Mouse (Mus musculus): ENCODE results near the gene Plxna4. TPM values are rescaled to one million over a fixed set of nuclear protein-coding genes. Genes with fewer than 3 reads are reported as not detected.

Gene Plxna4
- total and polyA plus RNA-seq, 3 experiments: not detected

DNA sequence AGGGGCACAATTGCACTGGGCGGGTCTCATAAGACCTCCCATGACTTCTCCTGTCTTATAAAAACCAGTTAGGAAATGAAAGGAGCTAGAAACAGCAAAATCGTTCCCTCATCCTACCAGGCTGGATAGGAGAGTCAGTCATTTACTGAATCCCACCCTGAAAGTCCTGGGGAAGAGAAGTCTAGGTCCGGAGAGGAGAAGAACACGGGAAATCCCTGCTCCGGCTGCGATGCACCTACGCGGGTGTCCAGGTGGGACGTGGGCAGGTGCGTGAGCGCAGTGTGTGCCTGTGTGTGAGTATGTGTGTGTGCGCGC is 1.2 kb downstream of the Plxna4 start:
- H3K4me2 ChIP-seq (ENCODE audit: insufficient read depth, low read depth, poor library complexity, severe bottlenecking): no peak overlapping the region
- H3K9me3 ChIP-seq (replicated peaks; ENCODE audit: low read length): peaks cover 6% of the 10 kb centered on the region
- DNase-seq (ENCODE audit: extremely low read depth): no peak
- no peaks in the 10 kb centered on the region for H3K79me2 ChIP-seq (replicated peaks; ENCODE audit: control insufficient read depth, extremely low read depth, insufficient read depth, poor library complexity, severe bottlenecking)
- H3K4me1 ChIP-seq (ENCODE audit: control insufficient read depth in 1 of 2, insufficient read depth in 2 of 2): no peaks in the 10 kb centered on the region
- H3K4me3 ChIP-seq (replicated peaks in 1 of 3; ENCODE audit: low read depth in 2 of 3, low read length in 2 of 3, poor library complexity in 1 of 3): no peak overlapping the region
- in situ Hi-C loops (cut with MboI; ENCODE audit: low pct_ligation_motif_present, low pct_unique_long_range_greater_than_20kb, low sequenced_read_pairs): loop anchor here (10.0 kb wide), 1 partner anchor 272 kb away; no protein-coding TSS in a partner anchor
- dilution Hi-C loops (cut with MboI; ENCODE audit: extremely low pct_ligation_motif_present, extremely low pct_unique_long_range_greater_than_20kb, low sequenced_read_pairs): no loop called here
- peaks cover 66% of the 10 kb centered on the region for H3K27me3 ChIP-seq (replicated peaks)
- no peak overlapping the region for H3K27ac ChIP-seq (ENCODE audit: insufficient read depth, low read depth)
- no peak overlapping the region for H3K9ac ChIP-seq (ENCODE audit: insufficient read depth, low read depth)
- no peaks in the 10 kb centered on the region for H3K36me3 ChIP-seq (replicated peaks in 1 of 2; ENCODE audit: control insufficient read depth in 1 of 2, insufficient read depth in 1 of 2, low read length in 1 of 2)
- no peak for TF ChIP-seq RAD21 (IDR thresholded peaks at IDR 0.05; ENCODE audit: low read depth, low read length)
- no peak for TF ChIP-seq CHD2 (IDR thresholded peaks at IDR 0.05; ENCODE audit: low read length)
- TF ChIP-seq ZMIZ1 (IDR thresholded peaks at IDR 0.05; ENCODE audit: low read depth, low read length): no peak
- TF ChIP-seq MXI1 (IDR thresholded peaks at IDR 0.05; ENCODE audit: low read depth, low read length): no peak
- TF ChIP-seq SIN3A (IDR thresholded peaks at IDR 0.05; ENCODE audit: low read length): no peak

- dilution Hi-C loops (cut with MboI; ENCODE audit: extremely low pct_ligation_motif_present, extremely low pct_unique_long_range_greater_than_20kb, low sequenced_read_pairs) (no loop called here), in situ Hi-C loops (cut with MboI; ENCODE audit: low pct_ligation_motif_present, low pct_unique_long_range_greater_than_20kb, low sequenced_read_pairs) (loop anchor here (10.0 kb wide), 1 partner anchor 272 kb away; no protein-coding TSS in a partner anchor)
- Histone ChIP-seq H3K79me2 (replicated peaks; ENCODE audit: control insufficient read depth, extremely low read depth, insufficient read depth, poor library complexity, severe bottlenecking) (no peaks in the 10 kb centered on the region), H3K9ac (ENCODE audit: insufficient read depth, low read depth) (no peak overlapping the region), H3K36me3 (replicated peaks in 1 of 2; ENCODE audit: control insufficient read depth in 1 of 2, insufficient read depth in 1 of 2, low read length in 1 of 2) (no peaks in the 10 kb centered on the region), H3K4me2 (ENCODE audit: insufficient read depth, low read depth, poor library complexity, severe bottlenecking) (no peak overlapping the region), H3K27me3 (replicated peaks) (peaks cover 67% of the 10 kb centered on the region), H3K4me1 (ENCODE audit: control insufficient read depth in 1 of 2, insufficient read depth in 2 of 2) (no peaks in the 10 kb centered on the region), H3K4me3 (replicated peaks in 1 of 3; ENCODE audit: low read depth in 2 of 3, low read length in 2 of 3, poor library complexity in 1 of 3) (no peak overlapping the region), H3K27ac (ENCODE audit: insufficient read depth, low read depth) (no peak overlapping the region), H3K9me3 (replicated peaks; ENCODE audit: low read length) (peaks cover 6% of the 10 kb centered on the region)
- no peak for DNase-seq (ENCODE audit: extremely low read depth)
- no peak for TF ChIP-seq ZNF384 (IDR thresholded peaks at IDR 0.05; ENCODE audit: low read depth, low read length)
These were observed 1.6 kb downstream of the Plxna4 start for GRCm38 (mm10) chr6:32586390-32586789.

- Histone ChIP-seq H3K9ac (ENCODE audit: insufficient read depth, low read depth) (no peak overlapping the region), H3K79me2 (replicated peaks; ENCODE audit: control insufficient read depth, extremely low read depth, insufficient read depth, poor library complexity, severe bottlenecking) (no peaks in the 10 kb centered on the region), H3K27me3 (replicated peaks) (peaks cover 73% of the 10 kb centered on the region), H3K4me2 (ENCODE audit: insufficient read depth, low read depth, poor library complexity, severe bottlenecking) (no peak overlapping the region), H3K4me3 (replicated peaks in 1 of 3; ENCODE audit: low read depth in 2 of 3, low read length in 2 of 3, poor library complexity in 1 of 3) (no peak overlapping the region), H3K9me3 (replicated peaks; ENCODE audit: low read length) (peaks cover 6% of the 10 kb centered on the region), H3K27ac (ENCODE audit: insufficient read depth, low read depth) (no peak overlapping the region), H3K36me3 (replicated peaks in 1 of 2; ENCODE audit: control insufficient read depth in 1 of 2, insufficient read depth in 1 of 2, low read length in 1 of 2) (no peaks in the 10 kb centered on the region), H3K4me1 (ENCODE audit: control insufficient read depth in 1 of 2, insufficient read depth in 2 of 2) (no peaks in the 10 kb centered on the region)
- DNase-seq (ENCODE audit: extremely low read depth): no peak
- TF ChIP-seq MAZ (IDR thresholded peaks at IDR 0.05; ENCODE audit: low read depth, low read length) (no peak), POLR2A (IDR thresholded peaks at IDR 0.05; ENCODE audit: low read depth, low read length) (no peak), ZKSCAN1 (IDR thresholded peaks at IDR 0.05; ENCODE audit: borderline replicate concordance, low read depth, low read length) (no peak), POLR2AphosphoS2 (IDR thresholded peaks at IDR 0.05; ENCODE audit: low read depth, low read length) (no peak), CHD2 (IDR thresholded peaks at IDR 0.05; ENCODE audit: low read length) (no peak), MXI1 (IDR thresholded peaks at IDR 0.05; ENCODE audit: low read depth, low read length) (no peak), ZNF384 (IDR thresholded peaks at IDR 0.05; ENCODE audit: low read depth, low read length) (no peak), USF2 (conservative IDR thresholded peaks at IDR 0.05; ENCODE audit: low read depth, low read length) (no peak), MAX (IDR thresholded peaks at IDR 0.05; ENCODE audit: low read length) (no peak)
- dilution Hi-C loops (cut with MboI; ENCODE audit: extremely low pct_ligation_motif_present, extremely low pct_unique_long_range_greater_than_20kb, low sequenced_read_pairs) (no loop called here), in situ Hi-C loops (cut with MboI; ENCODE audit: low pct_ligation_motif_present, low pct_unique_long_range_greater_than_20kb, low sequenced_read_pairs) (loop anchor here (10.0 kb wide), 1 partner anchor 270 kb away; no protein-coding TSS in a partner anchor)
These were observed 2.8 kb downstream of the Plxna4 start for GRCm38 (mm10) chr6:32585211-32585610.
